Mouse (Mus musculus): ENCODE results near the gene Cenpo. TPM values are rescaled to one million over a fixed set of nuclear protein-coding genes. Genes with fewer than 3 reads are reported as not detected.
A peak's percentile ranks its signal among the peaks of the same experiment; 100 is the strongest.
"Not testable (repeated sequence)": the region's sequence is repeated elsewhere in the genome, so short reads cannot be mapped to it uniquely, and the experiment has no call there.

Gene Cenpo
- 1 to 10 TPM; 3.7 to 6.1 (median 4.3) TPM for total RNA-seq (2022)

GRCm38 (mm10) chr12:4233572-4234508 lies at the start of gene Cenpo, which contains the start of gene Ptrhd1:
Gene Cenpo, minus strand, starts transcription at chr12:4234294.
Gene Ptrhd1, plus strand, starts transcription at chr12:4234027.
- peak; percentile 97 to 98 for DNase-seq (ENCODE audit: low spot score in 2 of 2)

GRCm38 (mm10) chr12:4279878-4280277 lies 45.8 kb upstream of the Cenpo start:
- no peak for DNase-seq (ENCODE audit: low spot score in 2 of 2)

DNA sequence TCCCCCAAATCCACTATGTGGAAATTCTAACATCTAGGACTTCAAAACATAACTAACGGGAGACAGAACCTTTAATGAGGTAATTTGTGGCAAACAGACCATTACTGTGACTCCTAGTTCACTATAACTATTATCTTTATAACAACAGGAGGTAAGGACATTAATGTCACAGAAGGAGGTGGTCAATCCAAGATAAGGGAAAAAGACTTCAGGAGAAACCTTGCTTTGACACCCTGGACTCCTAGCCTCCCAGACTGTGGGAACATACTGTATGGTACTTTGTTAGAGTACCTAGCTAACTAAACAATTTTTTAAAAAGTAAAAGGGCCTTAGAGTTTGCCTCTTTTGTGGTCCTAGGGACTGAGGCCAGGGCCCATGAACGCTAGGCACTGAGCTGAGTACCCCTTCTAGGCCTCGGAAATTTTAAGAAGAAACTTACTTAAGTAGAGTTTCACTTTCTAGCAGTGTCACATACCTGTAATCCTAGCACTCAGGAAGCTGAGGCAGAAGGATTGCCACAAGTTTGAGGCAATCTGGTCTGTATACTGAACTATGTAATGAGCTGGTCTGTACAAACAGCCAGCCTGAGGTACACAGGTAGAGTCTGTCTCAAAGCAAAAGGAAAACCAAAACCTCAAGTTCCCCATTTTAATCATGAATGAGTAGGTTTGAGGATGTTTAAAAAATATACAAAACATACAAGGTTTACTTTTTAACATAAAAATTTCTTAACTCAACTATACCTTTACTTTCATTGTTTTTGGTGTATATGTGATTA lies 45.1 kb upstream of the Cenpo start:
- DNase-seq (ENCODE audit: low spot score in 2 of 2), result no peak

DNA sequence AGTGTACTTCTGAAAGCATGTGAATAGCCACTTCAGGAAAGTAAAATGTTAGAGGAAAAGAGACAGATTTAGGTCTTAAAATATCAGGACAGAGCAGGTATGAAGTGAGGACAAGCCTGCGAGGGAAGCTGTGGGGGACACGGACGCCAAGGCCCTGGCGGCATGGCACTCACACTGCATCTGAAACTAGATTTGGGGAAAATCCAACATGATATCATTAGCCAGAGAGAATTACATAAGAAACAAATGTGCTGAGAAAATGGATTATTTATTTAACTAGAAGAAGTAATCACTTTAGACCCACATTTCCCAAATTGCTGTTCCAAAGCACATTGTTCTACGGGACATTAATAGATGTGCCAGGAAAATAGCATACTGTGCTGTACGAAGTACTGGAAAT lies 37.0 kb upstream of the Cenpo start:
- no peak for DNase-seq (ENCODE audit: low spot score in 2 of 2)

DNA sequence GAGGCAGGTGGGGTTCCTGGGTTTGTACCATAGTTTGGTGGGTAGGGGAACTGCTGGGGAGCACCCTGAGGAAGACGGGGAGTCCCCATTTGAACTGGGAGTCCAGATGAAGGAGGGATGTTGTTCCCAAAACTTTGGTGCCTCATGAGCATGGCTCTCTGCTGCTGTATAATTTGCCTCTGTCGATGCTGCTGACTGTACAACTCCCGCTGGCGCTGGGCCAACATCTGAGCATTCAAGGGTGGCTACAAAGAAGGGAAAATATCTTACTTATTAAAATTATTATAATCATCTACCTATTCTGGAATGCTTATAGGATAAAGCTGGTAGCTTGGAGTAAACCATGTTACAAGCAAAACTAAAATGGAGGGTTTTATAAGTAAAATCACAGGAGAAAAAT lies 33.7 kb upstream of the Cenpo start:
- DNase-seq (ENCODE audit: low spot score in 2 of 2), result no peak

- DNase-seq (ENCODE audit: low spot score in 2 of 2), result no peak
These were observed 18.9 kb upstream of the Cenpo start for GRCm38 (mm10) chr12:4252742-4253655.

DNA sequence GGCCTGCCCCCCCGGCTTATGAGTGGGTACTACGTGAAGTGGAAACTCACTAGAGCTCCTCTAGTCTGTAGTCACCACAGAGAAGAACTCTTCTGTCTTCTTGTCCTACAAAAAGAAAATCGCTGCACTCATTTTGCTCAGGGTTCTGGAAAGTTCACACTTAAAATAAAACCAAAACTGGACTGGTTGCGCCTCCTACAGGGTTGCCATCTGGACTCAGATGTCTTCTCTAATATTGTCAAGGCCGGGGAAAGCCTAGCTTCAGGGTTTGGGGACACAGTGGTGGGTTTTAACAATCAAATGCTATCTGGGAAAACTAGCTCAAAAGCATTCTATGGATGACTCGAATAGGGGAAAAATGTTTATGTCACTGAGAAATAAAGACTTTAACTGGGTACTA lies 15.7 kb upstream of the Cenpo start:
- no peak for DNase-seq (ENCODE audit: low spot score in 2 of 2)

DNA sequence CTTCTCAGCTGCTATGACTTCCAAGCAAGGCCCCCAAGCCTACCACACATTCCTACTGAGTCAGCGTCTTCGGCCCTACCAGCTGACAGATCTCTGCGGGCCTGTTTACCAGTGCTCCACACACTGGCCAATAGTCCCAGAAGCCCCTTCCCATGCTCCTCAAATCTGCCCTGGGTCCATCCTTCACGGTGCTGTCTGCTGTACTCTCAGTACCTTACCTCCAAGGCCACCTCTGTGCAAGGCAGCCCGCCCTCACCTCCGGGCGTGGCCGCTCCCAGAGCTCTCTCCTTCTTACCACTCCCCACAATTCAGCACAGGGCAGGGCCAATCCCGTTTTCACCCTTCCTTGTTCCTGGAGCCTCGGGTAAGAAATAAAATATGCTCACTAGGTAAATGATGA lies 11.6 kb upstream of the Cenpo start:
- no peak for DNase-seq (ENCODE audit: low spot score in 2 of 2)

GRCm38 (mm10) chr12:4243805-4244204 lies 9.7 kb upstream of the Cenpo start:
- DNase-seq (ENCODE audit: low spot score in 2 of 2), result no peak

DNA sequence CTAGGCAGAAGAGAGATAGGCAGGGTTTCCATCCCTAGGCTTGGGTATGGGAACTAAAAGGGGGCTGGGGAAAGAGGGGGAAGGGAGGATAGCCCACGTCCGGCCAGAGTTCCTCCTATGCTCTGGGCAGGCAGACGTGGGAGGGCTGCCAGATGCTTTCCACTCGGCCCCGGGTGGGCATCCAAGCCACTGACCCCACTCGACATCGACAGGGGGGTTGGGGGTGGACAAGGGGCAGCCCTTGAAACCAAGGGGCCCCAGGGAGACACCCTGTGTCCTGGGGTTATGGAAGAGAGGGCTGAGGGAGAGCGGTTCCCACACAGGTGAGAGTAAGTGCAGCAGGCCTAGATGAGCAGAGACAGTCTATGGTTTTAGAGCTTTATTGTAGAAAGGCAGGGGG lies 6.2 kb upstream of the Cenpo start:
- not testable (repeated sequence) for DNase-seq (ENCODE audit: low spot score in 2 of 2)

DNA sequence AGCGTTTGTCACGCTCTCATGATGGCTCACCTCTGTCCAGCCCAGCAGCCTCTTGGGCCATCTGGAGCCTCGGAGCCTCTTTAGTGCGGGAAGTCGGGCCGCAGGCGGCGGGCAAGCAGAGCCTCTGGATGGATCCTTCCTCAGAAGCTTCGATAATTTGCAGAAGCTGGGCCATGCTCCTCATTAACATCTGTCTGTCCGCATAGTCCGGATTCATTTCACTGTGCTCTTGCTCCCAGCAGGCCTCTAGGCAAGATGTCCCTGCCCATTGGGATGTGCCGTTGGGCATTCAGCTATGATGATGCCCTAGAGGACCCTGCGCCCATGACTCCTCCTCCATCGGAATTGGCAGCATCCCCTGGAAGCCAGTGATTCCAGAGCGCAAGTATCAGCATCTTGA lies 3.4 kb upstream of the Cenpo start:
- no peak for DNase-seq (ENCODE audit: low spot score in 2 of 2)

DNA sequence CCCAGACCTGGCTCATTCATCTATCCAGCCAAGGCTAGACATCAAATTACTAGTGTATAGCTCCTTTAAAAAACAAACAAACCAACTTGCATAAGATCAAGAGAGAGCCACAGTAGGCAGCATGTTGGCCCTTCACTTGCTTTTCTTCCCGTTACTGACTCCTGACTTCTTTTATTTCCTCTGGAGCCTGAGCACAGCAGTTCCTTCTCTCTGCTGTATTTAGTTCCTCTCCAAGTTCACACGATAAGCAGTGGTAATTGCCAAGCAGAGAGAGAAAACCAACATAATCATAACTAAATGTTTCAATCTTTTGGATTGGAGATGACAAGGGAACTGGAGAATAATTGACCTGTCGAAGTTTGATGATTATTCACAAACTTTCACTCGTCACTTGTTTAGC lies 1.3 kb downstream of the Cenpo start:
- no peak for DNase-seq (ENCODE audit: low spot score in 2 of 2)

DNA sequence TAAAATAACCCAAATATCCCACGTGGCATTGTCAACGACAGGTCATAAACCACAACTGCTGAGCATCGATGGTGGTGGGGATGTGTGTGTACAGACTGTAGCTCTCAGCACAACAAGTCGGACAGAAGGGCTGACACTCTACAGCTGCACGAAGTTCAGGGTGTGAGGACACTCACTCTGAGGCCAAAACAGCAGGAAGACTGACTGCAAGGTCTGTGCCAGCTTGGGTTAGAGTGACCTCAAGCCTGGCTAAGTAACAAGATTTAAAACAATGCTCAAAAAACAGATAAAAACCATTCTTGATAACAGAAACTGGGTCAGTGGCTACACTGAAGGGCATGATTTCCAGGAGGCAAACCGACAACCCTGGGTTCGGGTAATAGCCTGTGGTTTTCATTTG lies 3.9 kb downstream of the Cenpo start:
- no peak for DNase-seq (ENCODE audit: low spot score in 2 of 2)

GRCm38 (mm10) chr12:4212908-4213307 lies 21.2 kb downstream of the Cenpo start:
- DNase-seq (ENCODE audit: low spot score in 2 of 2), result no peak

- no peak for DNase-seq (ENCODE audit: low spot score in 2 of 2)
These were observed 22.9 kb downstream of the Cenpo start for GRCm38 (mm10) chr12:4211174-4211573.

DNA sequence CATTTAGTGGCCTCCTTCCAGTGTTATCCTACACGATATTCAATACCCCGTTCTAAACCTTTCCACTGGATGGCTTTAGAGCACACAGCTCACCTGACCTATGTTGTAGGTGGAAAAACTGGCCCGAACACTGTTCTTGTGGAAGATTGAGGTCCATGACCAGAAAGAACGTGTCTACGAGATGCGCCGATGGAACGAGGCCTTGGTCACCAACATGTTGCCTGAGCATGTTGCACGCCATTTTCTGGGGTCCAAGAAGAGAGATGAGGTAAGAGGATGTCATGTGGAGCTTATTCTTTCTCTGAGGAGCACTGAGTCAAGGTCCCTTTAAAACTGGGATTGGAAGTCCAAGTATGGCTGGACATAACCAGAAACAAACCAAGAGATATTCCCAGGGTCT lies 24.9 kb downstream of the Cenpo start:
- no peak for DNase-seq (ENCODE audit: low spot score in 2 of 2)

DNA sequence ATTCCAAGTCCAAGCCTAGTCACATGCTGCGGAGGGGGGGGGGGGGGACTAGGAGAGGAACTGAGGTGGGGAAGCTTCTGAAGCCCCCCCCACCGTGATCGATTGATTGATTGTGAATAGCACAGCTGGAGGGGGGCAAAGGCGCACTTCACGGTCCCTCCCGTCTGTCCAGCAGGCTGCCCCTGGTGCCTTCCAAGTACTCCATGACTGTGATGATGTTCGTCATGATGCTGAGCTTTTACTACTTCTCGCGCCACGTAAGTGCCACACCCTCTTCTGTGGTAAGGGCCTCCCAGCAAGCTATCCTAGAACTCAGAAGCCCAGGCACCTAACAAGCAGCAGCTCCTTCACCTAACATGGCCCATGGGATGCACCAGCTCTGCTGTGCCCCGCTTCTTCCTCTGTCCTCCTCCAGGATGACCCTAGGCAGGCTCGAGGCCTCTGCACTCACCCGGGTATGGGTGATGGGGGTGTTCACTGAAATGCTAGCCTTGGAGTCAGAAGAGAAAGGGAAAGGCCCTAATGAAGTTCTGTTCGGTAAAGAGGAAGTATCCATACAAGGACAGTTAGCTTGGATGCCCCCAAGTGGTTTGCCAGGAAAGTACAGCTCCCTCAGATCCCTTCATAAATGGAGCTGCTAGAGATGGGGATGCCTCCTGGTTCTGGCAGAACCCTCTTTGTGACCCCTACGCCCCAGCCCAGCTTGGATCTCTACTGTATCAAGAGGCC lies 25.5 kb downstream of the Cenpo start:
- DNase-seq (ENCODE audit: low spot score in 2 of 2), result peak in 1 of 2 experiments; percentile 40

- DNase-seq (ENCODE audit: low spot score in 2 of 2), result no peak
These were observed 28.0 kb downstream of the Cenpo start for GRCm38 (mm10) chr12:4206106-4206505.

DNA sequence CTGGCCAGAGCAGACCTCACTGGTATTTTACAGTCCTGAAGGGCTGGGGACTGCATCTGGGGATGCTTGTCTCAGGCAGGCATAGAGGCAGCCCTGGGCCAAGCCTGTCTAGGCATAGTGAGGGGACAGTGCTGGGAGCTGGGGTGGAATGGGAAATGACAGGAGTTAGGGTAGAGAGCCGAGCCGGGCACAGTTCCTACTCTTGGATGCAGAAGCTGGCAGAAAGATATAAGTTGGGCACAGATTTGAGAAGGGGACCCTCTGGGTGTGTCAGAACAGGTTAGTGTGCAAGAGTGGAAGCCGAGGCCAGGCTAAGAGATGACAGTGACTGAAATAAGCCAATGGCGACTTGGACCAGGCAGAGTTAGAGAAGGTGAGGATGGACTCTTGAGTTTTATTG lies 31.9 kb downstream of the Cenpo start:
- peak in 1 of 2 experiments; percentile 3 for DNase-seq (ENCODE audit: low spot score in 2 of 2)

- peak in 1 of 2 experiments; percentile 85 for DNase-seq (ENCODE audit: low spot score in 2 of 2)
These were observed 32.5 kb downstream of the Cenpo start for GRCm38 (mm10) chr12:4201454-4202200.
